Mouse (Mus musculus) embryonic facial prominence, embryonic 14.5 days (tissue): ENCODE data around the gene Ola1. TPM values are rescaled to one million over a fixed set of nuclear protein-coding genes. Genes with fewer than 3 reads are reported as not detected.
A peak's percentile ranks its signal among the peaks of the same experiment; 100 is the strongest.

Experiments used
- ATAC-seq: fragments of 200-750 bp; cut with Nextera tagmentation; 2 replicates; pipeline ENCODE4 v1.8.0; 2017; ENCODE audit warnings: low read depth, moderate number of reproducible peaks, moderate TSS enrichment
- DNase-seq: peaks from one replicate; pipeline ENCODE4 v3.0.0-alpha.2; 2015; ENCODE audit warnings: low spot score
- H3K27ac ChIP-seq: fragments of 300-500 bp; sonication (generic); replicated peaks from 2 replicates; pipeline ENCODE4 v1.5.1; 2014; ENCODE audit warnings: low read depth, mild to moderate bottlenecking, low read length, moderate library complexity
- H3K27me3 ChIP-seq: fragments of 300-500 bp; sonication (generic); replicated peaks from 2 replicates; pipeline ENCODE4 v1.6.1; 2014; ENCODE audit warnings: low read length; ENCODE audit not compliant: control insufficient read depth, insufficient read depth
- H3K36me3 ChIP-seq: fragments of 300-500 bp; sonication (generic); 2 replicates; pipeline ENCODE4 v1.6.1; 2014; ENCODE audit warnings: low read length, mixed read lengths; ENCODE audit not compliant: control insufficient read depth, insufficient read depth
- H3K4me1 ChIP-seq: fragments of 300-500 bp; sonication (generic); 2 replicates; pipeline ENCODE4 v1.6.1; 2014; ENCODE audit warnings: antibody characterized with exemption, low read length; ENCODE audit not compliant: control insufficient read depth, insufficient read depth
- H3K4me2 ChIP-seq: fragments of 300-500 bp; sonication (generic); 2 replicates; pipeline ENCODE4 v1.6.1; 2014; ENCODE audit warnings: low read depth, mild to moderate bottlenecking, low read length, moderate library complexity, mixed read lengths
- H3K4me3 ChIP-seq: fragments of 300-500 bp; sonication (generic); 2 replicates; pipeline ENCODE4 v1.5.1; 2014; ENCODE audit warnings: low read depth, mild to moderate bottlenecking, low read length
- H3K9ac ChIP-seq: fragments of 300-500 bp; sonication (generic); 2 replicates; pipeline ENCODE4 v1.6.1; 2014; ENCODE audit warnings: low read depth, mild to moderate bottlenecking, low read length, moderate library complexity, mixed read lengths
- H3K9me3 ChIP-seq: fragments of 300-500 bp; sonication (generic); 2 replicates; pipeline ENCODE4 v1.6.1; 2016; ENCODE audit warnings: low read length; ENCODE audit not compliant: control insufficient read depth
- WGBS: fragments of 180-500 bp; shearing (Covaris S2); extraction: QIAGEN DNeasy Blood & Tissue Kit; methylation state at CpG from one replicate; pipeline ENCODE4 v1.1.7; 2014; 5-methylcytosine and 5-hydroxymethylcytosine counted together
- polyA plus RNA-seq: library from polyadenylated mRNA; unstranded; fragments of >200 nt; fragmentation: Nextera tagmentation; extraction: Ambion mirVana; gene quantifications from 2 replicates; pipeline ENCODE4 v1.2.1, GENCODE M21; 2014

The Ola1 gene
- polyA plus RNA-seq, 1 experiment from 2014 or later = 90.7 TPM

DNA sequence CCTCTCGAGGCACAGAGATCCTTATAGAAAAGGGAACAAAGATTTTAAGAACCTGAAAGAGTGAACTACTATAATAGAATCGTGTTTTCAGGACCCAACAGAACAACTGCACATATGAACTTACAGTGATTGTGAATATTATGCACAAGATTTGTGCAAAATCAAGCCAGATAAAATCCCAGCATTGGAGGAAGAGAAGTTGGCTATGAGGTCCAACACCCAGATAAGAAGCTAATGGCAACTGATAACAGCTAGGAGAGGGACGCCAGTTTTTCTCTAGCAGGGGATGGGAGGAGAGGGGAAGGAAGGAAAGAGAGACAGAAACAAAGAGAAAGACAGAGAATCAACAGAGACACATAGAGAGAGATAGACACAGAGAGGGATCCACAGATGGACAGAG, 33.5 kb downstream of the Ola1 start:
- H3K27me3 ChIP-seq = no peaks in the 10 kb centered on the region
- no peak overlapping the region for H3K27ac ChIP-seq
- no peaks in the 10 kb centered on the region for H3K4me1 ChIP-seq
- no peak overlapping the region for H3K9ac ChIP-seq
- no peak overlapping the region for H3K4me3 ChIP-seq
- WGBS = 91% methylated on average over 3 of the region's 3 CpGs
- no peaks in the 10 kb centered on the region for H3K9me3 ChIP-seq
- ATAC-seq = no peak
- no peak overlapping the region for H3K4me2 ChIP-seq
- no peak for DNase-seq
- H3K36me3 ChIP-seq = no peaks in the 10 kb centered on the region

DNA sequence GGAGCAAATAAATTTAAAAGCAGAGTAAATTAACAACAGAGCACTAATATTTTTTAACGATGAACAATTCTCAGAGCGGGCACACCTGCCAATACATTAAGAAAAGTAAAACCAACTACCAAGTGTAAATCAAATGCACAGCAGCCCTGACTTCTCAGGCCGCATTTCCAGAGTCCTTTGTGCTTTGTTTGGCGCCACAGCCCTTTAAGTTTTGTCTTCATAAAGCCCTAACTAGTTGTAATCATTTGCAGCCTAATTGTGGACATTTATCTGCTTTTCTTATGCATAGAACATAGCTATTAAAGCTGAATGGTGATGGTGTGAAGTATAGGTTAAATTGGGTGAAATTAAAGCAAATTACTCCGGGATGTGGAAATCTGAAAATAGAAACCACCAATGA, 49.2 kb downstream of the Ola1 start:
- 72% methylated on average over 5 of the region's 5 CpGs for WGBS
- Histone ChIP-seq H3K27me3 (no peaks in the 10 kb centered on the region), H3K9me3 (no peaks in the 10 kb centered on the region), H3K4me1 (no peaks in the 10 kb centered on the region), H3K4me3 (no peak overlapping the region), H3K27ac (no peak overlapping the region), H3K36me3 (no peaks in the 10 kb centered on the region), H3K9ac (no peak overlapping the region), H3K4me2 (no peak overlapping the region)
- DNase-seq = no peak
- no peak for ATAC-seq

DNA sequence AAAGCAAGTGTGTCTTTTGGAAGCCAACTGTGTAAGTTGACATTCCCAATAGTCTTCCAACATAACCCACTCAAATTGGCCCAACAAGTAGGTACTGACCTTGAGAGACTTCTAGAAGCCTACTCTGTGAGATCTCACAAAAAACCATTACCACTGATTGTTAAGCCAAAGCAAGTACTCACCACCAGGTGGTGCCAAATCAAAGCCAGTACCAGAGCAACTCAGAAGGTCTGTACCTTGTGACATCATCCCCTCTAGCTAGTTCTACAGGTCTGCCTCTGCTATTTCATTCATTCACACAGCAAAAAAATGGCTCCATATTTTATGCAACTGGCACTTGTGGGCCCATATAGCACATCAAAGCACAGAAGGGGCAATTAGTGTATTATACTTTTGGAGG, 51.6 kb downstream of the Ola1 start:
- Histone ChIP-seq H3K9ac (no peak overlapping the region), H3K36me3 (no peaks in the 10 kb centered on the region), H3K4me2 (no peak overlapping the region), H3K4me3 (no peak overlapping the region), H3K27ac (no peak overlapping the region), H3K4me1 (no peaks in the 10 kb centered on the region), H3K9me3 (0 out of 2 replicates have a peak, but pooled peaks cover 3% of the 10 kb centered on the region), H3K27me3 (no peaks in the 10 kb centered on the region)
- DNase-seq (peak; percentile 71), ATAC-seq (no peak)

DNA sequence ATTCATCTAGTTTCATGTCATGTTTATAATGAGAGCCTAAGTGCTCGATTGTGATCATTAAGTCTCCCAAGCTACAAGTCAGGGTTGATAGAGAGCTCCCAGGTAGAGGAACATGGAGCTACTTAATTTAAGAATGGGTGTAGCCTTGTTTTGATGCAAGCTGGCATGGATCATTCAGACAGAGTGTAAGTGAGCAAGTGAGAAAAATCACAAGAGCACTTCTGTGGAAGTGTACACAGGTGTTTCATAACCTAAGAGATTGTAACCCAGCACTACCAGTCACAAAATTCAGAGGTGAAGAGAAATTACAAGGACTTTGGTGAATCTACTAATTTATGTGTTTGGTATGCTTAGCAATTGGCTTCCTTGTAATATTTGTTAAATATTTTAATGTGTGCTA, 54.1 kb downstream of the Ola1 start:
- H3K4me2 ChIP-seq = no peak overlapping the region
- no peak for ATAC-seq

DNA sequence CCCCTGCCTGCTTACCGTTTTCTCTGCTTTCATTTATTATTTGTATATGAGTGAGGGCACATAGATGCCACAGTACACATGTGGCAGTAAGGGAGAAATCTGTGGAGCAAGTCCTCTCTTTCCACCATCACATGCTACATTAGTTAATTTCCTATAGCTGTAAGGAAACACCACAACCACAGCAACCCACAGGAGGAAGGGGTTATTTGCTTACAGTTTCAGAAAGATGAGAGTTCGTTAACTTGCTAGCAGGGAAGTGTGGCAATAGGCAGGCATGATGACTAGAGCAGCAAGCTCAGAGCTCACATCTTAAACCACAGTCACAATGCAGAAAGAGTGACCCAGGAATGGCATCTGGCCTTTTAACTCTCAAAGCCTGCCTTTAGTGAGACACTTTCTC, 58.0 kb downstream of the Ola1 start:
- 78% methylated on average over 2 of the region's 2 CpGs for WGBS
- Histone ChIP-seq H3K4me2 (no peak overlapping the region), H3K4me3 (no peak overlapping the region), H3K9ac (no peak overlapping the region), H3K27ac (no peak overlapping the region), H3K36me3 (peaks cover 6% of the 10 kb centered on the region), H3K4me1 (no peaks in the 10 kb centered on the region), H3K9me3 (0 out of 2 replicates have a peak, but pooled peaks cover 3% of the 10 kb centered on the region), H3K27me3 (no peaks in the 10 kb centered on the region)
- no peak for DNase-seq
- ATAC-seq = no peak

More for the DNA sequence above, 54.1 kb downstream of the Ola1 start:
- no peak overlapping the region for H3K9ac ChIP-seq
- no peak for DNase-seq
- no peak overlapping the region for H3K4me3 ChIP-seq
- no peak overlapping the region for H3K27ac ChIP-seq
- no peaks in the 10 kb centered on the region for H3K36me3 ChIP-seq
- no peaks in the 10 kb centered on the region for H3K4me1 ChIP-seq
- 81% methylated on average over 1 of the region's 1 CpGs for WGBS
- no peaks in the 10 kb centered on the region for H3K27me3 ChIP-seq
- H3K9me3 ChIP-seq = 0 out of 2 replicates have a peak, but pooled peaks cover 3% of the 10 kb centered on the region

DNA sequence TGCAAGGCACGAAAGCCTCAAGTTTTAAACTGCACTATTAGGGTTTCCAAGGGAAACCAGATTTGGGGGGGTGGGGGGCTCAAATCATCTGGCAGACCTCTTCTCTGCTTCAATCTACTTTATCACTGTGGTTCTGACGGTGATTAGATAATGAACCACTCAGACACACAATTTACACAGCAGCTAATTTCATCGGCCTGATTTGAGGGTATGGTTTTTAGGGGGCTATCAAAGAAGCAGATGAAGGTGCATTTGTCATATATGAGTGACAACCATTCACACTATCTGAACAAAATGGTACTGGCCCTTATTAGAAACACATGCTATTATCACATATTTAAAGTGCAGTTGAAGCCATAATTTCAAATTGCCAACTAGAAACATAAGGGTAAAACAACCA, 61.5 kb downstream of the Ola1 start:
- Histone ChIP-seq H3K36me3 (peaks cover 27% of the 10 kb centered on the region), H3K4me2 (no peak overlapping the region), H3K27ac (no peak overlapping the region), H3K9ac (no peak overlapping the region), H3K4me3 (no peak overlapping the region), H3K9me3 (no peaks in the 10 kb centered on the region), H3K4me1 (no peaks in the 10 kb centered on the region), H3K27me3 (no peaks in the 10 kb centered on the region)
- ATAC-seq (no peak), DNase-seq (no peak)
- 86% methylated on average over 3 of the region's 3 CpGs for WGBS

DNA sequence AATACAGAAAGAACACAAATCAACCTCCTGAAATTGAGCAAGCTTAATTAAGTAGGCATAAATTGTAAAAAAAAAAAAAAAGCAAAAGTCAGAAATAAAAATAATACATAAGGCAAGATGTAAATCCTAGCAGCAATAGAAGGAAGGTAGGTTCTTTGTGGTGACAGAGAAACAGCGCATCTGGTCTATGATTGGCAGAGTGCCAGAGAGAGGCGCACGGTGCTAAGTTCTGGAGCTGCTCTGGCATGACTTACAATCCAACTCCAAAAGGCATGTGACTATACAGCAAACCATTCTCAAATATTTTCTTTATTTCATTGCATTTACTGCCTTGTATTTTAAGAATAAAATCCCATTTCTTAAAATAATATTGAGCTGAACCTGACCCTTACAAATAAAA, 68.2 kb downstream of the Ola1 start:
- WGBS = 44% methylated on average over 3 of the region's 3 CpGs
- Histone ChIP-seq H3K36me3 (peaks cover 22% of the 10 kb centered on the region), H3K27me3 (no peaks in the 10 kb centered on the region), H3K4me2 (no peak overlapping the region), H3K9ac (no peak overlapping the region), H3K27ac (no peak overlapping the region), H3K9me3 (no peaks in the 10 kb centered on the region), H3K4me1 (no peaks in the 10 kb centered on the region), H3K4me3 (no peak overlapping the region)
- no peak for ATAC-seq
- peak; percentile 63 for DNase-seq

DNA sequence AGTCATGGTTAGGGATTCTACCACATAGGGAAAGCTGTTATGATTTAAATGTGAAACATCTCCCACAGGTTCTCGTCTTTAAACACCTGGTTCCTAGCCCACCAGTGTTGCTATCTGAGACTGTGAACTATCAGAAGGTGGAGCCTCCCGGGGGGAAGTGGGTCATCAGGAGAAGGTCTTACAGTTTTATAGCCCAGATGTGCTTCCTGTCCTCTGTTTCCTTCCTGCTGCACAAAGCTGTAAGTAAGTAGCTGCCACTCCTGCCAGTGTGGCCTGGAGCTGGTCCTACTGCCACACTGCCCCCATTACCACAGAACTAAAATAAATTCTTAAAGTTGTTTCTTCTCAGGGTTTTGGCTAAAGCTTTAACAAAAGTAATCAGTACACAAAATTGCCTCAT, 72.6 kb downstream of the Ola1 start:
- no peak overlapping the region for H3K4me3 ChIP-seq
- no peaks in the 10 kb centered on the region for H3K27me3 ChIP-seq
- no peak for ATAC-seq
- no peaks in the 10 kb centered on the region for H3K4me1 ChIP-seq
- no peak overlapping the region for H3K27ac ChIP-seq
- 88% methylated on average over 2 of the region's 2 CpGs for WGBS
- no peak overlapping the region for H3K9ac ChIP-seq
- no peaks in the 10 kb centered on the region for H3K36me3 ChIP-seq
- DNase-seq = no peak
- H3K4me2 ChIP-seq = no peak overlapping the region
- H3K9me3 ChIP-seq = no peaks in the 10 kb centered on the region

DNA sequence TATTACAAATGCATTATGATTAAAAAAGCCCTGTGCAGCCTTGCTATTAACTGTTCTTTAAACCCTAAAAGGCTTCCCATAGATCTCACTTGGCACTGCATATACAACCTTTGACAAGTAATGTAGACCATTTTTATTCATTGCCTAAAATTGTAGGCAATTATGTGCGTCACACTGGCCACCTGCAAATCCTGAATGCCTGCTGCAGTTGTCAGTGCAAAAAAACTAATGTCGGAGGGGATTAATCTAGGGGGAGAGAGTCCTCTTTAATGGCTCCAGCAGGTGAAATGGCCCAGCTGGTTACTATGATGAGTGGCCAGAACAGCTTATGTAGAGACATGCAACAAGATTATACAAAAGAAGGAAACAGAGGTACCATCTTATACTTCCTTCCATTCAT, 75.0 kb downstream of the Ola1 start:
- H3K9me3 ChIP-seq = no peaks in the 10 kb centered on the region
- ATAC-seq (no peak), DNase-seq (no peak)
- no peak overlapping the region for H3K4me2 ChIP-seq
- no peaks in the 10 kb centered on the region for H3K4me1 ChIP-seq
- H3K27me3 ChIP-seq = no peaks in the 10 kb centered on the region
- no peak overlapping the region for H3K27ac ChIP-seq
- H3K36me3 ChIP-seq = no peaks in the 10 kb centered on the region
- H3K9ac ChIP-seq = no peak overlapping the region
- H3K4me3 ChIP-seq = no peak overlapping the region
- 64% methylated on average over 2 of the region's 2 CpGs for WGBS
